Mouse (Mus musculus) neural tube, embryonic 15.5 days (tissue): Measurements from ENCODE around the gene N4bp2l1. TPM values are rescaled to one million over a fixed set of nuclear protein-coding genes. Genes with fewer than 3 reads are reported as not detected.

ENCODE experiments used
- ATAC-seq: fragments of 200-750 bp; cut with Nextera tagmentation; 2 replicates; pipeline ENCODE4 v1.8.0; 2017; ENCODE audit warnings: mild to moderate bottlenecking, moderate TSS enrichment, moderate library complexity; ENCODE audit not compliant: low FRiP score
- H3K27ac ChIP-seq: fragments of 300-500 bp; sonication (generic); replicated peaks from 2 replicates; pipeline ENCODE4 v1.5.1; 2015; ENCODE audit warnings: mild to moderate bottlenecking, inconsistent platforms
- H3K27me3 ChIP-seq: fragments of 300-500 bp; sonication (generic); replicated peaks from 2 replicates; pipeline ENCODE4 v1.6.1; 2015; ENCODE audit warnings: inconsistent platforms
- H3K36me3 ChIP-seq: fragments of 300-500 bp; sonication (generic); 2 replicates; pipeline ENCODE4 v1.6.1; 2015; ENCODE audit warnings: inconsistent platforms
- H3K4me1 ChIP-seq: fragments of 300-500 bp; sonication (generic); 2 replicates; pipeline ENCODE4 v1.6.1; 2015; ENCODE audit warnings: inconsistent platforms
- H3K4me2 ChIP-seq: fragments of 300-500 bp; sonication (generic); 2 replicates; pipeline ENCODE4 v1.6.1; 2015; ENCODE audit warnings: inconsistent platforms, mild to moderate bottlenecking, moderate library complexity
- H3K4me3 ChIP-seq: fragments of 300-500 bp; sonication (generic); replicated peaks from 2 replicates; pipeline ENCODE4 v1.5.1; 2015; ENCODE audit warnings: mild to moderate bottlenecking, inconsistent platforms
- H3K9ac ChIP-seq: fragments of 300-500 bp; sonication (generic); replicated peaks from 2 replicates; pipeline ENCODE4 v1.6.1; 2015; ENCODE audit warnings: mild to moderate bottlenecking, inconsistent platforms
- H3K9me3 ChIP-seq: fragments of 300-500 bp; sonication (generic); replicated peaks from 2 replicates; pipeline ENCODE4 v1.6.1; 2016; ENCODE audit warnings: inconsistent platforms
- WGBS: fragments of 180-500 bp; shearing (Covaris S2); methylation state at CpG from one replicate; pipeline ENCODE4 v1.1.7; 2015; ENCODE audit warnings: mixed read lengths; 5-methylcytosine and 5-hydroxymethylcytosine counted together
- polyA plus RNA-seq: library from polyadenylated mRNA; unstranded; fragments of >200 nt; fragmentation: Nextera tagmentation; extraction: Ambion mirVana; gene quantifications from 2 replicates; pipeline ENCODE4 v1.2.1, GENCODE M21; 2015

The N4bp2l1 gene
- polyA plus RNA-seq, 1 experiment from 2014 or later: 16.6 TPM

DNA sequence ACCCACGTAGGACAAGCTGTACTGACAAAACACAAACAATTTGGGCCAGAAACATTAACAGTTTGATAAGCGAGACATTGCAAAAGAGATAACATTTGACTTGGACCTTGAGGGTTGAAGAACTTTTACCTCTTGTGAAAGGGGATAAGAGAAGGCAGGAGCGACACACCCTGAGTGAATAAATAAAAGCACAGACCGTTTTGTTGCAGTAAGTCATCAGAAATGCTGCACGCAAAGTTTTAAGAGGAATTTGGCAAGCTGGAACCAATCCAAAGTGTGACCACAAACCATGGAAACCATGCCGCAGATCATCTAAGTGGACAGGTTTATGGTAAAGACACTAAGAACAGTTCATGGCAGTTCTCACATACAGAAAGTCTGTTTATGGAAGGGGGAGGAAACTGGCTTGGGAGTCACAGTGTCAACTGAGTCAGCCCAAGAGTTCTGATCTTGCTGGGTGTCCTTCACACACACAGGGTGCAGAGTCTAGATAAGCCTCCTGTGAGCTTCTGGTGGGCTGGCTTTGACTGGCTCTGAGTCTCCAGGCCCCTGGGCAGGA lies 18.3 kb downstream of the N4bp2l1 start:
- no peak for ATAC-seq
- H3K4me3 ChIP-seq: no peak overlapping the region
- no peaks in the 10 kb centered on the region for H3K9me3 ChIP-seq
- no peak overlapping the region for H3K9ac ChIP-seq
- peaks cover 14% of the 10 kb centered on the region; the same call in 1 of the 2 replicates for H3K36me3 ChIP-seq
- no peaks in the 10 kb centered on the region for H3K27me3 ChIP-seq
- 78% methylated on average over 6 of the region's 6 CpGs for WGBS
- no peaks in the 10 kb centered on the region for H3K4me1 ChIP-seq
- H3K27ac ChIP-seq: no peak overlapping the region
- H3K4me2 ChIP-seq: no peak overlapping the region

DNA sequence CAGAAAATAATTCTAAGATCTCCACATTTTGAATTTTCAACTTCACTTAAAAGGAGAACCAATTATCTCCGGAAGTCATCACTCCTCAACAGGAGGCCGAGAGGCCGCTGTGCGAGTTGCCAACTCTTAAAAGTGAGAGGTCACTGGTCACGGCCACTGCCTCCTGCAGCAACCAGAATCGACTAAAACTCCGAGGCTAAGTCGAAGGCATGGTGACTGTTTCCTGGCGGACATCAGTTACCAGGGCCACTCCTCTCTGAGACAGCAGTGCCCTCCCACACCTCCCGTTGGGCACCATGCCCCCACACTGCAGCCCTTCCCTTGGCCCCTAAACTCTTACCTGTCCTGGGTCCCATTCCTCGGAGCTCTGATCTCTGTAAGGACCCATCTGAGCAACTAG lies 20.2 kb downstream of the N4bp2l1 start:
- no peak overlapping the region for H3K27ac ChIP-seq
- no peak overlapping the region for H3K4me2 ChIP-seq
- H3K36me3 ChIP-seq: peaks cover 30% of the 10 kb centered on the region
- no peaks in the 10 kb centered on the region for H3K4me1 ChIP-seq
- no peaks in the 10 kb centered on the region for H3K9me3 ChIP-seq
- 86% methylated on average over 11 of the region's 11 CpGs for WGBS
- no peak overlapping the region for H3K9ac ChIP-seq
- no peak for ATAC-seq
- H3K4me3 ChIP-seq: no peak overlapping the region
- no peaks in the 10 kb centered on the region for H3K27me3 ChIP-seq

DNA sequence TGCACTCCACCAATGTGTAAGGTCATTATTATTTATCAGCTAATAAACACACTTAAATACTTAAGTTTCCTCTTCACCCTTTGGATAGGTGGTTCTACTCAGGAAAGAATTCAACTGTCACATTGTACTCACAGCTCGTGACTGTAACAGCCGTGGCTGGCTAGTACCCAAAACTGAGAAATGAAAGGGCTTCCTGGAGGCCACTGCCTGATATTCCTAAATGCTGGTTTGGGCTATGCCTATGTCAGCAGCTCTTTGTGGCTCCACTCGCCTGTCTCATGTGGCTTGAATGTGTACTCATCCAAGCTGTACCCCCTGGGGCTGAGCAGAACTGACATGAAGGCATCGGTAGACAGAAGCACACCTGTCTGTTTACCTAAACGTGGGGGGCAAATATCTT lies 22.1 kb downstream of the N4bp2l1 start:
- Histone ChIP-seq H3K4me2 (no peak overlapping the region), H3K4me3 (no peak overlapping the region), H3K27me3 (no peaks in the 10 kb centered on the region), H3K36me3 (peaks cover 39% of the 10 kb centered on the region), H3K9me3 (no peaks in the 10 kb centered on the region), H3K27ac (no peak overlapping the region), H3K4me1 (no peaks in the 10 kb centered on the region), H3K9ac (no peak overlapping the region)
- ATAC-seq: no peak
- WGBS: 86% methylated on average over 5 of the region's 5 CpGs

DNA sequence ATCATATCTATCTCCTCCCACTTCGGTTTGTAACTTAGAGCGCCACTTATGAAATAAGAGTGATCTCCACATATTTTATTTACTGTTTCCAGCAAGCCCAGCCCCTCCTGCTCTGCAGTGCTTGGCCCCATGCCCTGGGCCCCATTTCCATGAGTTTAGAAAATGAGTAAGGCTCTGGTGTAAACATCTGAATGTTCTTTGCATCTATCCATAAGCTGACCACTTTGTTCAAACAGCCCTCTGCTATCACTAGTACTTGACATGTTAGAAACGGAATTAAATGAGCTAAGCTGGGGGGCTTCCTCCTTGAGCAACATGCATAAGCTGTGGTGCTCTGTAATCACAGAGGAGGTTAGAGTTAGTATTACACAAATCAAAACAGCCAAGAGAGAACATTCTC lies 22.6 kb downstream of the N4bp2l1 start:
- peaks cover 42% of the 10 kb centered on the region for H3K36me3 ChIP-seq
- H3K4me1 ChIP-seq: no peaks in the 10 kb centered on the region
- WGBS: 98% methylated on average over 3 of the region's 3 CpGs
- no peaks in the 10 kb centered on the region for H3K9me3 ChIP-seq
- no peak for ATAC-seq
- no peak overlapping the region for H3K9ac ChIP-seq
- H3K27ac ChIP-seq: no peak overlapping the region
- no peak overlapping the region for H3K4me3 ChIP-seq
- no peak overlapping the region for H3K4me2 ChIP-seq
- H3K27me3 ChIP-seq: no peaks in the 10 kb centered on the region

DNA sequence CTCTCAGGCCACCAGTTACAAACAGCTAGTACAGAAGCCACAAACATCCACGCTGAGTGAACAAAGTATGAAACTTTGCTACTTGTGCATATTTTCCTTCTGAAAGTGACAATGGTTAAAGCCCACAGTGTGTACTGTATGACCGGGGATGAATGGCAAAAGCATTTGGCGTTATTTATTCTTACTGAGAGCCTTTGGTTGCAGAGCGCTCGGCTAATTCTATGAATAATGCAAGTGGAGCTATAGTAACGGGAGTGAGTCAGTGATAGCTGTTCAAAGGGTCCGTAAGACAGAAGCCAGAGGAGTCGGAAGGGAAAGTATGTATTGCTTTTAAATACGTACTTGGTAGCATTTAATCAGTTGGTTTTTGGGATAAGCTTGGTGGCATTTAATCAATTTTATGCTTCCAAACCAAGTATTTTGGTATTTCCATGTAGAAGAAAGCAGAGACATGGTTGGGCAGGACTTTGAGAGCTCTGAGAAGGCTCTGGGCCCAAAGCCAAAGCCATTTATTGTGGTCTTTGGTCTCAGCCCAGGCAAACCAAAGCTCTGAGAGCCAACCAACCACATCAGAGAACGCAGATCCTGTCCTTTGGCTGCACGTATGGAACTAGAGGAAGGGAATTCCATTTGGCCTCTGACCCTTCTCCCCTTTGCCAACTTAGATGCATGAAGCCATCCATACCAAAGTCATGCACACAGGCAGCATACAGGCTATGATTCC lies 26.3 kb downstream of the N4bp2l1 start:
- H3K27ac ChIP-seq: no peak overlapping the region
- no peak for ATAC-seq
- no peaks in the 10 kb centered on the region for H3K9me3 ChIP-seq
- peaks cover 55% of the 10 kb centered on the region for H3K36me3 ChIP-seq
- H3K4me3 ChIP-seq: no peak overlapping the region
- 74% methylated on average over 11 of the region's 11 CpGs for WGBS
- H3K9ac ChIP-seq: no peak overlapping the region
- no peak overlapping the region for H3K4me2 ChIP-seq
- no peaks in the 10 kb centered on the region for H3K27me3 ChIP-seq
- H3K4me1 ChIP-seq: no peaks in the 10 kb centered on the region

DNA sequence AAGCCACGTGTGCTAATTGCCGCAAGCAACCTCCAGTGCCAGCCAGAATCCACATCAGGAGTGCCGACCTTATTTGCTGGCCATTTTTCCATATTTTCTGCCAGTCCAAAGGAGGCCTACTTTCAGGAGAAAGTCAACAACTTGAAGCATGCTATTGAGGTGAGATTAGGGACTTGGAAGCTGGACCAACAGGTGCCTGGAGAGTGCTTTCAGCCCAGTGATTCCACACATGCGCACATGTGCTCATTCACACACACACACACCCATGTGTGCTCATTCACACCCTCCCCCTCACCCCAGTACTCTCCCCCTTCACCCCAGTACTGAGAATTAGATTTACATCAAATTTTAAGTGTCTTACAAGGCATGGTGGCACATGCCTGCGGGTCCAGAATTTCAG lies 30.0 kb downstream of the N4bp2l1 start:
- no peak overlapping the region for H3K4me2 ChIP-seq
- H3K9me3 ChIP-seq: no peaks in the 10 kb centered on the region
- H3K27me3 ChIP-seq: no peaks in the 10 kb centered on the region
- no peak for ATAC-seq
- H3K4me1 ChIP-seq: no peaks in the 10 kb centered on the region
- H3K27ac ChIP-seq: no peak overlapping the region
- peaks cover 29% of the 10 kb centered on the region for H3K36me3 ChIP-seq
- no peak overlapping the region for H3K4me3 ChIP-seq
- H3K9ac ChIP-seq: no peak overlapping the region
- 92% methylated on average over 5 of the region's 5 CpGs for WGBS

DNA sequence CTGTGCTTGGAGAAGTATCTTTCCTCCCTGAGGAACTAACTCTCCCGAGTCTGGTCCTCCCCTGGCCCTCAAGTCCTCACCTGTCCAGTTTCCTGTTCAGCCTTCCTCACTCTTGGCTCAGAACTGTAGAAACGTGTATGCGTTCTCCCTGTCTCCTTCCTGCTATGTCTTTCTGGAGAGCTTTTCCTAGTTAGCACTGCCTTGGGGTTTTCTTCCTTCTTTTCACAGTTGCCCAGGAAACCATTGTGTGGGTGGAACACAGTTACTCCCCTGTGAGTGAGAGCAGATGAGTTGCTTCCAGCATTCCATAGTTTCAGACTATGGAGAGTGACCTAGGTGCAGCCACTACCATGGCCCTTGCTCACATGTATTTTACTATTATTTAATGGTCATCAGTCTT lies 30.8 kb downstream of the N4bp2l1 start:
- H3K36me3 ChIP-seq: peaks cover 33% of the 10 kb centered on the region
- H3K27ac ChIP-seq: no peak overlapping the region
- no peaks in the 10 kb centered on the region for H3K27me3 ChIP-seq
- no peak for ATAC-seq
- WGBS: 56% methylated on average over 3 of the region's 3 CpGs
- H3K9me3 ChIP-seq: no peaks in the 10 kb centered on the region
- no peak overlapping the region for H3K4me3 ChIP-seq
- H3K4me1 ChIP-seq: no peaks in the 10 kb centered on the region
- H3K9ac ChIP-seq: no peak overlapping the region
- H3K4me2 ChIP-seq: no peak overlapping the region

DNA sequence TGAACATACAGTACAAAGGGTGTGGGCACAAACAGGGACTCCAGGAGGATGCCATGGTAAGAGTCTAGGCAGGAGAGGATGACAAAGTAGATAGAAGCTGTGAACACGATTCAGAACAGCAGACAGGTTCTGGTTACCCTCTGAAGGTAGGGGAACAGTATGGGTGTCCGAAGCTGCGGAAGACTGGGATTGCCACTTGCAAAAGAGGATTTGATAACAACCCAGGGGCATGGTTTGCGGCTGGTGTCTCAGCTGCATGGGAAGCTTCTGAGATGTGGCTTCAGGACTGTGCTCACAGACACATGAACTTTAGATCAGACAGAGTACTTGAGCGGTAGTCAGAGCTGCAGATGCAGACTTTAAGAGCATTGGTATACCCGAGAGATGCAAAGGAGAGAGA lies 32.6 kb downstream of the N4bp2l1 start:
- no peak overlapping the region for H3K4me3 ChIP-seq
- H3K4me1 ChIP-seq: no peaks in the 10 kb centered on the region
- no peak for ATAC-seq
- H3K36me3 ChIP-seq: peaks cover 33% of the 10 kb centered on the region
- no peak overlapping the region for H3K9ac ChIP-seq
- H3K4me2 ChIP-seq: no peak overlapping the region
- H3K9me3 ChIP-seq: no peaks in the 10 kb centered on the region
- no peaks in the 10 kb centered on the region for H3K27me3 ChIP-seq
- no peak overlapping the region for H3K27ac ChIP-seq
- WGBS: 97% methylated on average over 6 of the region's 6 CpGs

DNA sequence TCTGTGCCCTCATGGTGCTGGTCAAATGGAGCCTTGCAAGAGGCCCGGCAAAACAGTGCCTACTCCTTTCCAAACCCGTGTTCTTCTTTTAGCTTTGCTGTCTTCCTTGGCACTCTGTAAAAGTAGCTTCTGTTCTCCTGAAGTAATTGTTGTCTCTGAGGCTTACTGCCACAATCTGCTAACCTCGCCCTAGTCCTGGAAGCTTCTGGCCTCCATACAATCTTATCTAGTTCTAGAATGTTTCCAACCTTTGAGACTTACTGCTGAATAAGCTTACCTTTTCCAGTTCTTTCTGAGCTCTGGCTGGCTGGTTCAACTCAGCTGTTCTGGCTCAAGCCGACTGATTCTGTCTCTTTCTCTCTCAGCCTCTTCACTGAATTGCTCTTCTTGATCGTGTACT lies 35.2 kb downstream of the N4bp2l1 start:
- no peak overlapping the region for H3K4me3 ChIP-seq
- no peak overlapping the region for H3K4me2 ChIP-seq
- ATAC-seq: no peak
- 92% methylated on average over 5 of the region's 5 CpGs for WGBS
- no peaks in the 10 kb centered on the region for H3K9me3 ChIP-seq
- H3K27ac ChIP-seq: no peak overlapping the region
- H3K9ac ChIP-seq: no peak overlapping the region
- no peaks in the 10 kb centered on the region for H3K4me1 ChIP-seq
- peaks cover 31% of the 10 kb centered on the region for H3K36me3 ChIP-seq
- no peaks in the 10 kb centered on the region for H3K27me3 ChIP-seq

DNA sequence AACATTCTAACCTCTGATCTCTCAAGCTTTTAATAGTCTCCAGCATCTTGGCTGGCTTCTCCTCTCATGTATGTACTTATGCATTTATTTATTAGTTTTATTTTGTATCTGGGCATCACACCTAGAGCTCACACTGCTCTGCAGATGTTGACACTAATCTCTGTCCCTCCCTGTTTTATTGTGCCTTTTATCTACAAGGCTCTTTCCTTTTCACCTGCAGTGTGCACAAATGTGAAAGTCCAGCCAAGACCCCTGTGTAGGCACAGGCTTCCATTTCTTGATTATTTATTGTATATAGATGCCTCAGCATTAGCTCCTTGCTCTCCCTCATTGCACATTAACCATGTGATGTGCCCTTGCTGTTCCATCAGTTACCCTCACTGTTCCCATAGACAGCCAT lies 35.6 kb downstream of the N4bp2l1 start:
- no peak overlapping the region for H3K9ac ChIP-seq
- no peak for ATAC-seq
- no peaks in the 10 kb centered on the region for H3K9me3 ChIP-seq
- H3K36me3 ChIP-seq: peaks cover 32% of the 10 kb centered on the region
- no peak overlapping the region for H3K4me2 ChIP-seq
- no peaks in the 10 kb centered on the region for H3K4me1 ChIP-seq
- no peak overlapping the region for H3K4me3 ChIP-seq
- no peaks in the 10 kb centered on the region for H3K27me3 ChIP-seq
- H3K27ac ChIP-seq: no peak overlapping the region

DNA sequence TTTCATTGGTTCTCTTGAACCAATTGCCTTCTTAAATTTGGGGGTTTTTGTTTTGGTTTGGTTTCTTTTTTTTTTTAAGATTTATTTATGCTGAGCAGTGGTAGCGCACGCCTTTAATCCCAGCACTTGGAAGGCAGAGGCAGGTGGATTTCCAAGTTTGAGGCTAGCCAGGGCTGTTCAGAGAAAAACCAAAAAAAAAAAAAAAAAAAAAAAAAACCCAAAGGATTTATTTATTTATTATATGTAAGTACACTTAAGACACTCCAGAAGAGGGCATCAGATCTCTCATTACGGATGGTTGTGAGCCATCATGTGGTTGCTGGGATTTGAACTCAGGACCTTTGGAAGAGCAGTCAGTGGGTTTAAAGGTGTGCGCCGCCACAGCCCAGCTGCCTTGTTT lies 36.1 kb downstream of the N4bp2l1 start:
- Histone ChIP-seq H3K9ac (no peak overlapping the region), H3K4me3 (no peak overlapping the region), H3K4me2 (no peak overlapping the region), H3K27me3 (no peaks in the 10 kb centered on the region), H3K4me1 (no peaks in the 10 kb centered on the region), H3K27ac (no peak overlapping the region), H3K9me3 (no peaks in the 10 kb centered on the region), H3K36me3 (peaks cover 32% of the 10 kb centered on the region)
- ATAC-seq: no peak
- 96% methylated on average over 5 of the region's 5 CpGs for WGBS

DNA sequence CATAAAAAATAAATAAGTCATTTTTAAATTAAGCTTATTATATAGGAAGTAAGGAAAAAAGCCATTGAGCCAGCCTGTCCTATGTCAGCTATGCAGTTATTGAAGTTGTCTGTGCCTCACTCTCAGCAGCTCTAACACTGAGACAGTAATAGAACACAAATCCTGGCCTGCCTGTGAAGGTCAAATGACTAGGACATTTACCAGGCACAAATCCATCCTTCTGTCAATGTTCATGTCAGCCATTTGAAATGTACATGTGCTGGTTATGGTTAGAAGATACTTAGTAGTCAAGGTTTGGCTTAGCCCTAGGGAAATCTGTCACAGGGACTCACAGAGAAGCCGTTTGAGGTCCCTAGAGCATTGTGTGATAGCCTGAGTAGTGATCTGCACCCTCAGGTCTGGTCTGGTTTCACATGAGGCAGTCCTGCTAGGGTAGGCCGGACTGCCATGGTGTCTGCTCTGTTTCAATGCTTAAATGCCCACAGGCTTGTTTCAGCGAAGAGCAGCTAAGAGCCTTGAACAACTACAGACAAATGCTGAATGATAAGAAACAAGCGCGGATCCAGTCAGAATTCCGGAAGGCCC lies 37.4 kb downstream of the N4bp2l1 start:
- WGBS: 94% methylated on average over 6 of the region's 6 CpGs
- ATAC-seq: no peak

More for the DNA sequence above, 37.4 kb downstream of the N4bp2l1 start:
- Histone ChIP-seq H3K36me3 (peaks cover 34% of the 10 kb centered on the region), H3K27me3 (no peaks in the 10 kb centered on the region), H3K27ac (no peak overlapping the region), H3K9ac (no peak overlapping the region), H3K9me3 (no peaks in the 10 kb centered on the region), H3K4me1 (no peaks in the 10 kb centered on the region), H3K4me3 (no peak overlapping the region), H3K4me2 (no peak overlapping the region)
